Mouse (Mus musculus): ENCODE results near the gene Katnal1. TPM values are rescaled to one million over a fixed set of nuclear protein-coding genes. Genes with fewer than 3 reads are reported as not detected.

The Katnal1 gene
- polyA plus RNA-seq, 1 experiment from 2014 or later = 25.4 TPM

DNA sequence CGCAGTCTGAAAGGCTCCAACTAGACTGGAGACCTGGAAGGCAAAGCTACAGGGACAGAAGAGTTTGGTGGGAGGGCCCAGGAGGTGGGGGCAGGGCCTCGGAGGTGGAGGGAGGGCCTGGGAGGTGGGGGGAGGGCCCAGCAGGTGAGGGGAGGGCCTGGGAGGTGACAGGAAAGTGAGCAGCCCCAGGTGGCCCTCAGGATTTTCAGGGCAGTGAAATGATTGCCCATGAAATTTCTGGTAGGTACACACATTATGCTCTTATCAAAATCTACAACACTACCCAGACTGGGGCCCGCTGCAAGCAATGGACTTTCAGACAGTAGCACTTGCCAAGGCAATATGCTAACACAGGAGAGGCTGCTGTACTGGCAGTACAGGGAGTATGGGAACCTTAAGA lies 59.5 kb downstream of the Katnal1 start:
- ATAC-seq (ENCODE audit: insufficient number of reproducible peaks, insufficient read depth, low FRiP score, low TSS enrichment) = no peak
- H3K27ac ChIP-seq = no peak overlapping the region
- H3K36me3 ChIP-seq = peaks cover 9% of the 10 kb centered on the region; the same call in 1 of the 2 replicates
- H3K27me3 ChIP-seq = no peaks in the 10 kb centered on the region
- no peak overlapping the region for H3K4me2 ChIP-seq (replicated peaks)
- no peak overlapping the region for H3K9ac ChIP-seq
- peaks cover 7% of the 10 kb centered on the region for H3K4me1 ChIP-seq
- H3K4me3 ChIP-seq = no peak overlapping the region
- WGBS = 45% methylated on average over 3 of the region's 3 CpGs
- no peaks in the 10 kb centered on the region for H3K9me3 ChIP-seq

DNA sequence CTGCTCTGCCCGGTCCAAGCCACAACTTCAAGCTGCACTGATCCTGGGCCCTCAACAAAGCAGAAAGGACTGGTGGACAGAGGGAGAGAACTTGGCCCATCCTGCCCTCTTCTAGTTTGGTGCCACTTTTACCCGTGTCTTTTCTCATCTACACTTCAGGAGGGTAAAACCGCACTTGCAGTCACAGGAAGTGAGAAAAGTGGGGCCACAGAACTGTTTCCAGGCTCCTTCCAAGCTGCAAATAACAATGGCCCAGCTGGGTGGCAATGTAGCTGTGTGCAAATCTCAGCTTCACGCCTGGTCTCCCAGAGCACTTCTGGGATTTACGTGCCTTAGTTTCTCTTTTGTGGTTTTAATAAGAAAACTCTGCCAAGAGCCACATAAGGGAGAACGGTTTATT lies 61.4 kb downstream of the Katnal1 start:
- Histone ChIP-seq H3K4me1 (peaks cover 7% of the 10 kb centered on the region), H3K9ac (no peak overlapping the region), H3K9me3 (no peaks in the 10 kb centered on the region), H3K27ac (no peak overlapping the region), H3K36me3 (no peaks in the 10 kb centered on the region; the same call in 1 of the 2 replicates), H3K4me2 (replicated peaks) (no peak overlapping the region), H3K4me3 (no peak overlapping the region), H3K27me3 (no peaks in the 10 kb centered on the region)
- ATAC-seq (ENCODE audit: insufficient number of reproducible peaks, insufficient read depth, low FRiP score, low TSS enrichment) = no peak
- WGBS = 82% methylated on average over 6 of the region's 6 CpGs

DNA sequence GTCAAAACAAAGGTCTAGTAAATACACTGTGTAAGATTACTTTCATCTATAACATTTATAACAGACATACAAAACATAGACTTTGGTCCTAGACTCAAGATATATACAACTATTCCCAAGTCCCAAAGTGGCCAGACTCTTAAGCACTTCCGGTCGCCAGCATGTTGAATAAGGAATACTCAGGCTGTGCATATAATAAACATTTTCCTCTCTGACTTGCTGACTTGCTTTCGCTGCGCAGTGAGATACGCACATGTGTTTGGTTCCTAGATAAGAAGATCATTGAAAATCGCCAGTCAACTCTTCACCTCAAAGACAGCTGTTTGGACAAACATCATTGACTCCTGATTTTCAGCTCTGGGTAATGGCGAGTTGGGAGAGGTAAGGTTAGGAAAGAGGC lies 61.9 kb downstream of the Katnal1 start:
- Histone ChIP-seq H3K27ac (no peak overlapping the region), H3K4me2 (replicated peaks) (no peak overlapping the region), H3K9me3 (no peaks in the 10 kb centered on the region), H3K4me1 (peaks cover 10% of the 10 kb centered on the region), H3K9ac (no peak overlapping the region), H3K36me3 (no peaks in the 10 kb centered on the region; the same call in 1 of the 2 replicates), H3K27me3 (no peaks in the 10 kb centered on the region), H3K4me3 (no peak overlapping the region)
- no peak for ATAC-seq (ENCODE audit: insufficient number of reproducible peaks, insufficient read depth, low FRiP score, low TSS enrichment)
- 84% methylated on average over 7 of the region's 7 CpGs for WGBS

DNA sequence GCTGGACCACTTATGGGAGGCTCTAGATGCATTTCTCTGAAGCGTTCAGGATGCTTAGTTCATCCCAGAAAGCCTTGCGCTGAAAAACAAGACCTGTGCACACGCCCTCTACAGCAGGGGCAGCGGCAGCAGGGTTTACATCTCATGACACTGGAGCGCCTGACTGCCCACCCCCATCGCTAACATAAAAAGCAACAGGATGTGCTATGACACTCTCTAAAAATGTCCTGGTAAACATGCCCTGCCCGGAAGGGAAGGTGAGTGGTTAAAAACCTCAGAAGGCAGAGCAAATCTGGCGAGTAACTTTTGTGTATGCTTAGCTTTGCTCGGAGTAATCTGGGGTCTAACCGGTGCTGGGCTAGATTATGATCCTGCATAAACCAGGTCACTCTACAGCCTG lies 62.5 kb downstream of the Katnal1 start:
- H3K4me2 ChIP-seq (replicated peaks) = no peak overlapping the region
- no peaks in the 10 kb centered on the region for H3K9me3 ChIP-seq
- ATAC-seq (ENCODE audit: insufficient number of reproducible peaks, insufficient read depth, low FRiP score, low TSS enrichment) = no peak
- peaks cover 11% of the 10 kb centered on the region for H3K4me1 ChIP-seq
- no peaks in the 10 kb centered on the region for H3K36me3 ChIP-seq
- 0 out of 2 replicates have a peak overlapping the region, but pooled peaks have one; percentile 23 for H3K27ac ChIP-seq
- no peak overlapping the region for H3K9ac ChIP-seq
- no peaks in the 10 kb centered on the region for H3K27me3 ChIP-seq
- 77% methylated on average over 10 of the region's 10 CpGs for WGBS
- H3K4me3 ChIP-seq = no peak overlapping the region

DNA sequence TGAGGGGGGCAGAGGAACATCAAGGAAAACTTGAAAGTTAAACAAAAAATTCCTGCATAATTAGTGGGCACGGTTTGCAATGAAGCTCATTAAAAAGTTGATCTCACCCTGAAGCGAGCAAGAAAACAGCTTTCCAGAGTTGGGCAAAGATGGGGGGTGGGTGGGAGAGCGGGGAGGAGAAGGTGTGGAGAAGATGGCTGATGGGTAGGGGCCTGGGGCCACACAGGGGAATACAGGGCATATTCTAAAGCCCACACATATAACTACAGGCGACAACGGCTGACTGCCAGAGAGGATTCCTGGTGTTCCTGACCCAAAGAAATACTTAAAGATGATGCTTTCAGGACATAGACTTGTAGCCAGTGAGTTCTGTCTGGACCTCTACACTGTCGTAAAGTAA lies 65.7 kb downstream of the Katnal1 start:
- Histone ChIP-seq H3K9ac (no peak overlapping the region), H3K9me3 (no peaks in the 10 kb centered on the region), H3K4me1 (peaks cover 11% of the 10 kb centered on the region), H3K36me3 (no peaks in the 10 kb centered on the region), H3K27me3 (no peaks in the 10 kb centered on the region), H3K4me3 (no peak overlapping the region), H3K27ac (no peak overlapping the region), H3K4me2 (replicated peaks) (no peak overlapping the region)
- WGBS = 63% methylated on average over 6 of the region's 6 CpGs
- no peak for ATAC-seq (ENCODE audit: insufficient number of reproducible peaks, insufficient read depth, low FRiP score, low TSS enrichment)

DNA sequence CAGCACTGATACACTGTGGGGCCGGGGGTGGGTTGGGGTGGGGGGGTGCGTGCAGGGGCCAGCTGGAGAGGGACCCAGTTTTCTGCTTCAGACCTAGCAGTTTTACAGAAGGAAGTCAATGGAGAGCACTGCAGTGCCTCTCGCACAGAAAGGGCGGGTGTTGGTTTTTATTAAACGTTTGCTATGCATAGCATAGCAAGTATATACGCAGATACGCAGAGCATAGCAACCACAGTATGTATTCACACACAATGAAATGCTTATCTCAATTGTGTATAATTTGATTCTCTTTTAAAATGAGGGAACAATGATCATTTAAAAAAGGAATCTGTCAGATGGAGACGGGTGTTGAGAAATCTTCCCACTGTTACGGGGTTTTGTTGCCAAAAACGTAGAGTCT lies 66.3 kb downstream of the Katnal1 start:
- no peak for ATAC-seq (ENCODE audit: insufficient number of reproducible peaks, insufficient read depth, low FRiP score, low TSS enrichment)
- H3K9ac ChIP-seq = no peak overlapping the region
- H3K36me3 ChIP-seq = no peaks in the 10 kb centered on the region
- 80% methylated on average over 10 of the region's 10 CpGs for WGBS
- no peaks in the 10 kb centered on the region for H3K9me3 ChIP-seq
- H3K27me3 ChIP-seq = no peaks in the 10 kb centered on the region
- peaks cover 11% of the 10 kb centered on the region for H3K4me1 ChIP-seq
- H3K4me3 ChIP-seq = no peak overlapping the region
- no peak overlapping the region for H3K4me2 ChIP-seq (replicated peaks)
- H3K27ac ChIP-seq = no peak overlapping the region

DNA sequence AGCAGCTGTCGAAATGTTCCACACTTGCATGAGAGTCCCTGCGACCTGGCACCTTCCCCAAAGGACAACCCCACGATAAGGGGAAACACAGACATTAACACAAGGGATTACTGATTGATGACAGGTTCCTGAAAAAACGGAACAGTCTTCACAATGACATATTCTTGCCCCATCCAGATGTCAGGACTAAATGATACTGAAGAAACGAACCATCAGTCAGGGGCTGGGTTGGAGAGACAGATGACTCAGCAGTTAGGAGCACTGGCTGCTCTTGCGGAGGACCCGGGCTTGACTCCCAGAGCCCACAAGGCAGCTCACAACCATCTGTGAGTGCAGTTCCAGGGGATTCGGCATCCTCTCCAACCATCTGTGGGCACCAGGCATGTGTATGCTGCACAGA lies 67.0 kb downstream of the Katnal1 start:
- no peak overlapping the region for H3K27ac ChIP-seq
- no peak overlapping the region for H3K4me3 ChIP-seq
- H3K27me3 ChIP-seq = no peaks in the 10 kb centered on the region
- H3K4me1 ChIP-seq = peaks cover 11% of the 10 kb centered on the region
- WGBS = 71% methylated on average over 8 of the region's 8 CpGs
- no peaks in the 10 kb centered on the region for H3K36me3 ChIP-seq
- H3K9ac ChIP-seq = no peak overlapping the region
- H3K9me3 ChIP-seq = no peaks in the 10 kb centered on the region
- no peak for ATAC-seq (ENCODE audit: insufficient number of reproducible peaks, insufficient read depth, low FRiP score, low TSS enrichment)
- H3K4me2 ChIP-seq (replicated peaks) = no peak overlapping the region

DNA sequence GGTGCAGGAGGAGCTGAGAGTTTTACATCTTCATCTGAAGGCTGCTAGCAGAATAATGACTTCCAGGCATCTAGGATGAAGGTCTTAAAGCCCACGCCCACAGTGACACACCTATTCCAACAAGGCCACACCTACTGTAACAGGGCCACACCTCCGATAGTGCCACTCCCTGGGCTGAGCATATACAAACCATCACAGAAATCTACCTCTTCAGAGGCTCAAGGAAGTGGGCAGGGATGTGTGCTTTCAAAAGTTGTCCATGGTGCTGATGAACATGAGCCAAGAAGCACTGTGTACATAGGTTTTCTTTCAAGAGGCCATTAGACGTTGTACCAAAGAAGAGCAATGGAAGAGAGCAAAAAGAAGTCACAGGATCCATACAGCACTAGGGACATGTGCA lies 71.6 kb downstream of the Katnal1 start:
- Histone ChIP-seq H3K27me3 (no peaks in the 10 kb centered on the region), H3K36me3 (no peaks in the 10 kb centered on the region), H3K4me1 (0 out of 2 replicates have a peak, but pooled peaks cover 10% of the 10 kb centered on the region), H3K4me2 (replicated peaks) (no peak overlapping the region), H3K4me3 (no peak overlapping the region), H3K9ac (no peak overlapping the region), H3K9me3 (no peaks in the 10 kb centered on the region), H3K27ac (no peak overlapping the region)
- ATAC-seq (ENCODE audit: insufficient number of reproducible peaks, insufficient read depth, low FRiP score, low TSS enrichment) = no peak
- 83% methylated on average over 3 of the region's 3 CpGs for WGBS

DNA sequence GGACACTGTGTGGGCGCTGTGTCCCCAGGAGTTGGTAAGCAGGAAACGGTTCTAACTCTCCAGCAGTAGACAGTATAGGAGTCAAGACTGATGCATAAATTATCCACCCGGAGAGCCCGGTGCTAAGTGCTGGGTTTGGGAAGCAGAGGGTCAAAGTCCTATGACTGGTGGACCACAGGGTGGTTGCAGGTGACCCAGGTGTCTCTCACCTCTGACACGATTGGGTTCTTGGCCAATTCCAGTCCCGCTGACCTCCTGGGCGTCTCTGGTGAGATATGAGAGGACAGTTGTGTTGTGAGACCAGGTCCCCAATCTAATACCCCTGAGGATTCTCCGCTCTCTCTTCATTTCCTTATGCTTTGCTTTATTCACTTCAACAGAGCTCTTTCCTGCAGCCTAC lies 74.1 kb downstream of the Katnal1 start:
- Histone ChIP-seq H3K27me3 (no peaks in the 10 kb centered on the region), H3K9ac (no peak overlapping the region), H3K4me2 (replicated peaks) (no peak overlapping the region), H3K27ac (no peak overlapping the region), H3K36me3 (no peaks in the 10 kb centered on the region), H3K4me1 (0 out of 2 replicates have a peak, but pooled peaks cover 7% of the 10 kb centered on the region), H3K4me3 (no peak overlapping the region), H3K9me3 (no peaks in the 10 kb centered on the region)
- 88% methylated on average over 8 of the region's 8 CpGs for WGBS
- no peak for ATAC-seq (ENCODE audit: insufficient number of reproducible peaks, insufficient read depth, low FRiP score, low TSS enrichment)

DNA sequence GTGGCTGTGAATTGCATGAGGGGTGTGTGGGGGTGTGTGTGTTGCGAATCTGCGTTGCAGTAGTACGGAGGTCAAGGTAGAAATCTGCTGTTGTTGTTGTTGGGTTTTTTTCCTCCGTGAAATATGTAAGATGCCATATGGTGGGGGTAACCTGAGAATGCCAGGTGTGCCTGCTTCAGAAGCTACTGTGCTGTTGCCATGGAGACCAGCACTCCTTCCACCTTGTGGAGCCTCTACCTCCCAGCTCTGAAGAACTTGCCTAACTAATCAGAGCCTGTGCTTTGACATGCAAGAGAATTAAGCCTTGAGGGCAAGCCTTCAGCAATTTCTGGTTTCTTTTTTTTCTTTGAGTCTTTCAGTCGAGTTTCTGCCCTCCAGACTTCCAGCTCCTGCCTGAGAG lies 75.0 kb downstream of the Katnal1 start:
- H3K4me2 ChIP-seq (replicated peaks) = no peak overlapping the region
- H3K27ac ChIP-seq = no peak overlapping the region
- ATAC-seq (ENCODE audit: insufficient number of reproducible peaks, insufficient read depth, low FRiP score, low TSS enrichment) = no peak
- H3K4me3 ChIP-seq = no peak overlapping the region
- no peaks in the 10 kb centered on the region for H3K9me3 ChIP-seq
- H3K27me3 ChIP-seq = no peaks in the 10 kb centered on the region
- H3K36me3 ChIP-seq = no peaks in the 10 kb centered on the region
- no peak overlapping the region for H3K9ac ChIP-seq
- 34% methylated on average over 5 of the region's 5 CpGs for WGBS
- H3K4me1 ChIP-seq = 0 out of 2 replicates have a peak, but pooled peaks cover 7% of the 10 kb centered on the region

DNA sequence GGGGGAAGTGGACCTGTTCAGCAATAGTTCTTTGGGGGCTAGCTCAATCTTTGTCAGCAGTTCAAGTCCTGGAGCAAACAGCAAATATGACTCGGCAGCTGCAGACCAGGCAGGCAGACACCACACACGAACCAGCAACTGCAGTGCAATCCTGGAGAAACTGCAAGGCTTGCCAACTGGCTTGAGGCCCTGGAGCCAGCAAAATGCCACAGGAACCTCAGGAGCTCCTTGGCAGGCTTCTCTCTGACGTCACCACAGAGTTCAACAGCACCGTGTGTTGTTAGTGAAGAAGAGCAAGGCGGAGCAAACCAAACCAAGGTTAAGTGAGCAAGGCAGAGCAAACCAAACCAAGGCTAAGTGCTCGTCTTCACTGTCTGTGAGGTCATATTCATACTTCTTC lies 79.6 kb downstream of the Katnal1 start:
- Histone ChIP-seq H3K27me3 (no peaks in the 10 kb centered on the region), H3K9me3 (no peaks in the 10 kb centered on the region), H3K4me2 (replicated peaks) (no peak overlapping the region), H3K9ac (no peak overlapping the region), H3K4me1 (0 out of 2 replicates have a peak, but pooled peaks cover 7% of the 10 kb centered on the region), H3K4me3 (no peak overlapping the region), H3K36me3 (no peaks in the 10 kb centered on the region), H3K27ac (no peak overlapping the region)
- 86% methylated on average over 6 of the region's 6 CpGs for WGBS
- no peak for ATAC-seq (ENCODE audit: insufficient number of reproducible peaks, insufficient read depth, low FRiP score, low TSS enrichment)

DNA sequence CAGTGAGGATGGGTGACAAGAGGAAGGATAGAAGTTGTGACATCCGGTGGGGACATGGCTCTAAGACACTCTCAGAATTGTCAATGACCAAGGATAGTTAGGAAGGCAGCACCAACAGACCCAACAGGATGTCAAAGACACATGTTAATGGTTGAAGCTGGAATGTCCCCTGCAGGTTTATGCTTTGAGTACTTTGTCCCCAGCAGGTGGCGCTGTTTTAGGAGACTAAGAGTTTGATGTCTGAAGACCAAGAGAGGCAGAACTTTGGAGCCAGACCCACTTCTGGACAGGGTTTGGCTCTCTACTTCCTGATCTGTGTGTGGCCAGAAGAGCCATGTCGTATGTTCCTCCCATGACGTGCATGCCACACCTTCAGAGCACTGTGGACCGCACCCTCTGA lies 82.1 kb downstream of the Katnal1 start:
- H3K27me3 ChIP-seq = no peaks in the 10 kb centered on the region
- H3K4me2 ChIP-seq (replicated peaks) = no peak overlapping the region
- no peak overlapping the region for H3K4me3 ChIP-seq
- H3K36me3 ChIP-seq = no peaks in the 10 kb centered on the region
- ATAC-seq (ENCODE audit: insufficient number of reproducible peaks, insufficient read depth, low FRiP score, low TSS enrichment) = no peak
- no peak overlapping the region for H3K27ac ChIP-seq
- WGBS = 93% methylated on average over 5 of the region's 5 CpGs
- H3K9ac ChIP-seq = no peak overlapping the region
- H3K4me1 ChIP-seq = no peaks in the 10 kb centered on the region
- no peaks in the 10 kb centered on the region for H3K9me3 ChIP-seq

DNA sequence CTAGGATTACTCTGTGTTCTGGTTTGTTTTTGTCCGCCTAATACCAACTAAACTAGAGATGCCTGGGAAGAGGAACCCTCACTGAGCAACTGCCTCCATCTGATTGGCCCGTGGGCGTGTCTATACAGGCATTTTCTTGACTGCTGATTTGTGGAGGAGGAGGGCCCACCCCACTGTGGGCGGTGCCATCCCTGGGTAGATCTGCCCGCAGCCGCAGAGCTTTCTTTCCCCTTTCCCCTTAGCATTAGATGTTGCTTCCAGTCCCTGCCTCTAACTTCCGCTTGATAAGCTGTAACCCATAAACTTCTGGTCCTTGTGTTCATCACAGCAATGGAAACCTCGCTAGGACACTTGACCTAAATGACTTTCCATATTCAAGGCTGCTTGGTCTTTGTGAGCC lies 92.1 kb downstream of the Katnal1 start:
- Histone ChIP-seq H3K4me1 (peaks cover under 1% of the 10 kb centered on the region; the same call in 1 of the 2 replicates), H3K27me3 (peaks cover 11% of the 10 kb centered on the region; the same call in 1 of the 2 replicates), H3K4me3 (no peak overlapping the region), H3K36me3 (no peaks in the 10 kb centered on the region), H3K9ac (no peak overlapping the region), H3K4me2 (replicated peaks) (no peak overlapping the region), H3K27ac (no peak overlapping the region), H3K9me3 (no peaks in the 10 kb centered on the region)
- 40% methylated on average over 8 of the region's 8 CpGs for WGBS
- no peak for ATAC-seq (ENCODE audit: insufficient number of reproducible peaks, insufficient read depth, low FRiP score, low TSS enrichment)
